Mouse (Mus musculus) liver, embryonic 14 days (tissue): ENCODE measurements around the gene Cyp1a2. TPM values are rescaled to one million over a fixed set of nuclear protein-coding genes. Genes with fewer than 3 reads are reported as not detected.

Experiments used
- polyA plus RNA-seq: library from polyadenylated mRNA; depleted of rRNA; stranded (reverse); fragments of >200 nt; gene quantifications from 2 replicates; pipeline ENCODE4 v1.2.3, GENCODE M21; 2012; rRNA removed

Gene Cyp1a2
- polyA plus RNA-seq: 0.08 TPM in 2 replicates

GRCm38 (mm10) chr9:57683520-57683919 is at the start of gene Cyp1a2:
Cyp1a2 (minus strand) TSS chr9:57683703.

GRCm38 (mm10) chr9:57708068-57708719 is 24.7 kb upstream of the Cyp1a2 start, which contains the start of gene Edc3:
Edc3 (plus strand) TSS chr9:57708540.

GRCm38 (mm10) chr9:57687751-57688150 is 4.2 kb upstream of the Cyp1a2 start, which contains the start of gene Cyp1a1:
Cyp1a1 (plus strand) TSS chr9:57687928.

GRCm38 (mm10) chr9:57653283-57653682 is 30.2 kb downstream of the Cyp1a2 start, which contains the start of gene Csk:
Csk (minus strand) TSS chr9:57653631.

Other genes starting within 250 kb of the Cyp1a2 start
- gene Ppcdc, start 243.6 kb downstream of the Cyp1a2 start, polyA plus RNA-seq: 7.3 and 10.2 TPM in 2 replicates
- 6.9 and 9.7 TPM in 2 replicates for gene Scamp5, start 215.6 kb downstream of the Cyp1a2 start, polyA plus RNA-seq
- 0.17 and 0.33 TPM in 2 replicates for gene Rpp25, start 179.7 kb downstream of the Cyp1a2 start, polyA plus RNA-seq
- 109 and 132 TPM in 2 replicates for gene Cox5a, start 162.4 kb downstream of the Cyp1a2 start, polyA plus RNA-seq
- gene Fam219b, start 146.2 kb downstream of the Cyp1a2 start, polyA plus RNA-seq: 3.4 TPM in 2 replicates
- gene Mpi, start 130.9 kb downstream of the Cyp1a2 start, polyA plus RNA-seq: 8.5 and 9.4 TPM in 2 replicates
- gene Scamp2, start 122.8 kb downstream of the Cyp1a2 start, polyA plus RNA-seq: 12.8 and 15.4 TPM in 2 replicates
- gene Ulk3, start 94.3 kb downstream of the Cyp1a2 start, polyA plus RNA-seq: 3.5 and 3.6 TPM in 2 replicates
- not detected in 2 replicates for gene Cplx3, start 77.4 kb downstream of the Cyp1a2 start, polyA plus RNA-seq
- 0.01 TPM in 1 of 2 replicates, not detected in the other for gene Lman1l, start 62.9 kb downstream of the Cyp1a2 start, polyA plus RNA-seq
- gene Csk, start 30.1 kb downstream of the Cyp1a2 start, polyA plus RNA-seq: 24.7 and 27.4 TPM in 2 replicates
- gene Cyp1a1, start 4.2 kb upstream of the Cyp1a2 start, polyA plus RNA-seq: 0.12 TPM in 2 replicates
- 6.1 and 7.4 TPM in 2 replicates for gene Edc3, start 24.8 kb upstream of the Cyp1a2 start, polyA plus RNA-seq
- gene Clk3, start 82.2 kb upstream of the Cyp1a2 start, polyA plus RNA-seq: 116 and 134 TPM in 2 replicates
- 6.5 and 8.1 TPM in 2 replicates for gene Arid3b, start 153.1 kb upstream of the Cyp1a2 start, polyA plus RNA-seq
- 22.7 and 27.6 TPM in 2 replicates for gene Ubl7, start 227.3 kb upstream of the Cyp1a2 start, polyA plus RNA-seq